Mouse (Mus musculus): ENCODE measurements around the gene Gas2. TPM values are rescaled to one million over a fixed set of nuclear protein-coding genes. Genes with fewer than 3 reads are reported as not detected.

Gas2 gene
- polyA plus RNA-seq, 1 experiment = 11.5 TPM

DNA sequence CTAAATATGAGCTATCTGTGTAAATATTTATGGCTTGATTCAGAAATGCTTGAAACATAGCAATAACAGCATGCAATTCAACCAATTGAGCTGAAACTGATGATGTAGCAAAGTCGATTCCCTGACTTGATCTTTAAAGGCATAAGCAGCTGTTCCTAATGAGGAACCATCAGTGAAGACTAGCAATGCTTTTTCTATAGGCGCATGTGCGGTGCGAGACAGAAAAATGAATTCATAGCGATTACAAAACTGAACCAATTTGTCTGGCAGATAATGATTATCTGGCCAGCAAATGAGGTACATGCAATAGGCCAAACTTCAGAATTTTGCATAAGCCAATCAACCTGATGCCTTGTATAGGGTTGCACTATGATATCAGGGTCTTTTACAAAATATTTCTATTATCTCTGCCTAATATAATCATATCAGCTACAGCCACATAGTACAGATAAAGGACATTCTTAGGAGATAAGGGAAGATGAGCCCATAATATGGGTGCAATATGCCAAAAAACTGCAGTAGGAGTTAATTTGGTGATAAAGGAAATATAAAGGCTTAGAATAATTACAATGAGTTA is 162.3 kb downstream of the Gas2 start:
- DNase-seq (ENCODE audit: extremely low spot score in 1 of 2, low spot score in 1 of 2) = no peak

DNA sequence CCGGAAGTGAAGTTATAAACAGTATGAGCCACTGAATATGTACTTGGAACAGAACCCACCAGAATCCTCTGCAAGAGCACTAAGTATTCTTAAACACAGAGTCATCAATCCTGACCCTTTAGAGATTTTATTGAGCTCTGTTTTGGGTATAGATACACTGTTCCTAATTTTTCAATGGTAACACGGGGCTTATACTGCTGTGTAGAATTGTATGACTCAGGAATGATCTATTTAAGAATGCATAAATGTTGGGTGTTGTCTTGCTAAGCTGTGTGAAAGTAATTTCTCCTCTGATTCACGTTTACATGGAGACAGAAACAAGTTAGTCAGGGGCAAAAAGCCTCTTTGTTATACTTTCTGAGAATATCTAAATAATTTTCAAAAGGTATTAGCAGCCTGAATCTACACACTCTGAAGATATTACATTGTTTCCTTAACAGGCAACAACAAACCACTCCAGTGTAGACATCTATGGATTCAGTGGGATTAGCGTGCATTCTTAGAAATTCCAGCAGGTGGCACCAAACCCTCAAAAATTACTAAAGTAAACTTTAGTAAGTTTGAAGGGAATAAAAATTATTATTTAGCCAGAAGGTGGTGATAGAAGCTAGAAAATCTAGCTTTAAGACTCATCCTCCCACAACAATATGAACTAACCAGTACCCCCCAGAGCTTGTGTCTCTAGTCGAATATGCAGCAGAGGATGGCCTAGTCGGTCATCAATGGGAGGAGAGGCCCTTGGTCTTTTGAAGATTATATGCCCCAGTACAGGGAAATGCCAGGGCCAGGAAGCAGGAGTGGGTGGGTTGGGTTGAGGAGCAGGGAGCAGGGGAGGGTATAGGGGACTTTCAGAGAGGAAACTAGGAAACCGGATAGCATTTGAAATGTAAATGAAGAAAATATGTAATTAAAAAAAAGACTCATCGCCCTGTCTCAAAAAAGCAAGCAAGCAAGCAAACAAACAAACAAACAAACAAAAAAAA is 176.1 kb downstream of the Gas2 start:
- peak; percentile 14 to 85 for DNase-seq (ENCODE audit: extremely low spot score in 1 of 2, low spot score in 1 of 2)

Other genes starting within 250 kb of the Gas2 start
- gene Slc17a6, start 240.0 kb upstream of the Gas2 start, polyA plus RNA-seq (2012; rRNA removed) = 7.4 and 9.2 TPM in 2 replicates
- 4.8 and 5.0 TPM in 2 replicates for gene Fancf, start 252 bp downstream of the Gas2 start, polyA plus RNA-seq (2012; rRNA removed)
- gene Svip, start 144.0 kb downstream of the Gas2 start, polyA plus RNA-seq (2012; rRNA removed) = 39.0 and 40.0 TPM in 2 replicates
- not detected in 2 replicates for gene 1700015G11Rik, start 153.7 kb downstream of the Gas2 start, polyA plus RNA-seq (2012; rRNA removed)

All from frontal cortex, adult 2 months (tissue).